ENCODE assay signal across 11 mouse cellular contexts in genomic region chr14:68927814-68928213, GRCm38 (mm10).
DNase-seq lines count a peak whose midpoint lies in the region; ATAC-seq lines count a peak whose summit lies in the region.
"Had no signal": no experiment of that assay in that cellular context is flagged by ENCODE, and none has a peak within 500 bp of the region (broad histone marks: within the 10 kb centered on the region; RNA-seq: fewer than 3 reads in every experiment).

No protein-coding gene starts in this region.

- 0 out of 2 replicates have a peak, but pooled peaks have one; percentile 23 for ATAC-seq in neutrophil, adult 5-6 weeks (ENCODE audit: extremely low read depth, insufficient number of reproducible peaks, low FRiP score, poor library complexity, severe bottlenecking)
- ATAC-seq in liver, embryonic 12.5 days: no peak

- no peaks in the 10 kb centered on the region for H3K9me3 ChIP-seq in forebrain, embryonic 10.5 days
- no peaks in the 10 kb centered on the region for H3K9me3 ChIP-seq in liver, embryonic 12.5 days (replicated peaks)
- H3K9me3 ChIP-seq: forebrain, embryonic 12.5 days; hindbrain, embryonic 13.5 days had no signal

- H3K36me3 ChIP-seq in forebrain, embryonic 10.5 days (replicated peaks): no peaks in the 10 kb centered on the region
- no peaks in the 10 kb centered on the region for H3K36me3 ChIP-seq in liver, embryonic 12.5 days
- H3K36me3 ChIP-seq: forebrain, embryonic 12.5 days; hindbrain, embryonic 13.5 days had no signal

- H3K4me3 ChIP-seq in forebrain, embryonic 10.5 days: no peak overlapping the region
- no peak overlapping the region for H3K4me3 ChIP-seq in liver, embryonic 12.5 days
- H3K4me3 ChIP-seq: forebrain, embryonic 12.5 days; hindbrain, embryonic 13.5 days had no signal

- peak; percentile 7 for DNase-seq in right cerebral cortex, adult 18-20 months
- no peak for DNase-seq in right cerebral cortex, postnatal 36 days (ENCODE audit: low spot score in 2 of 2)
- peak; percentile 34 for DNase-seq in embryo, embryonic 11 days
- no peak for DNase-seq in forebrain, embryonic 10.5 days (ENCODE audit: extremely low spot score, low spot score)
- no peak for DNase-seq in ovary, postnatal 10 days (ENCODE audit: low spot score)
- DNase-seq: cerebellum, adult 18-20 months; gastrocnemius, postnatal 25 days had no signal

- 79% methylated on average over 4 of the region's 4 CpGs for WGBS in forebrain, embryonic 10.5 days
- whole genome bisulfite sequencing in liver, embryonic 12.5 days (ENCODE audit: insufficient replicate concordance): 45% methylated on average over 4 of the region's 4 CpGs

- peaks cover 9% of the 10 kb centered on the region for H3K4me1 ChIP-seq in forebrain, embryonic 10.5 days
- no peaks in the 10 kb centered on the region for H3K4me1 ChIP-seq in liver, embryonic 12.5 days

- H3K27ac ChIP-seq in forebrain, embryonic 10.5 days: no peak overlapping the region
- no peak overlapping the region for H3K27ac ChIP-seq in liver, embryonic 12.5 days
- H3K27ac ChIP-seq: forebrain, embryonic 12.5 days; hindbrain, embryonic 13.5 days had no signal

- H3K27me3 ChIP-seq in forebrain, embryonic 10.5 days (ENCODE audit: poor library complexity, severe bottlenecking): no peaks in the 10 kb centered on the region
- H3K27me3 ChIP-seq in liver, embryonic 12.5 days (replicated peaks): no peaks in the 10 kb centered on the region
- H3K27me3 ChIP-seq: forebrain, embryonic 12.5 days; hindbrain, embryonic 13.5 days had no signal

- H3K9ac ChIP-seq in liver, embryonic 12.5 days: no peak overlapping the region
- H3K9ac ChIP-seq: forebrain, embryonic 12.5 days; hindbrain, embryonic 13.5 days had no signal

- no peak overlapping the region for H3K4me2 ChIP-seq in liver, embryonic 12.5 days
- H3K4me2 ChIP-seq: forebrain, embryonic 12.5 days; hindbrain, embryonic 13.5 days had no signal

Comparison
In these comparisons a context has a peak if more than half of its experiments do, and no peak if none do; other contexts are left out.
1. DNase-seq: peak in right cerebral cortex, adult 18-20 months (single experiment) and embryo, embryonic 11 days (single experiment); none in right cerebral cortex, postnatal 36 days (0 of 2), forebrain, embryonic 10.5 days (single experiment) and ovary, postnatal 10 days (single experiment).